Mouse (Mus musculus) CH12.LX (cell line): ENCODE data around the gene Xlr4a.

Experiments used
- BHLHE40 ChIP-seq: IDR thresholded peaks from 2 replicates; pipeline ENCODE4 v1.6.1; 2011; ENCODE audit warnings: mild to moderate bottlenecking, low read depth, low read length, improper control_type of control experiment
- CTCF ChIP-seq, 2 experiments: IDR thresholded peaks in 1 of 2; conservative IDR thresholded peaks in 1 of 2; 2 replicates each; pipeline ENCODE4 v1.5.1; 2011 to 2012; ENCODE audit warnings: low read depth in 2 of 2, low read length in 2 of 2, improper control_type of control experiment in 1 of 2, inconsistent platforms in 1 of 2, mild to moderate bottlenecking in 1 of 2, moderate library complexity in 1 of 2
- EP300 ChIP-seq: IDR thresholded peaks from 2 replicates; pipeline ENCODE4 v1.6.1; 2011; ENCODE audit warnings: low read length, improper control_type of control experiment
- POLR2A ChIP-seq: IDR thresholded peaks from 2 replicates; pipeline ENCODE4 v1.6.1; 2011; ENCODE audit warnings: low read depth, mild to moderate bottlenecking, improper control_type of control experiment, low read length

GRCm38 (mm10) chrX:73038831-73039230, 43.4 kb downstream of the Xlr4a start:
- no peak for TF ChIP-seq POLR2A
- TF ChIP-seq BHLHE40, result no peak
- no peak for TF ChIP-seq CTCF (conservative IDR thresholded peaks at IDR 0.05 in 1 of 2, IDR thresholded peaks at IDR 0.05 in 1 of 2; ENCODE audit: low read depth in 2 of 2, low read length in 2 of 2)
- TF ChIP-seq EP300, result no peak
